Mouse (Mus musculus) neural tube, embryonic 11.5 days (tissue): ENCODE results near the gene Kctd21. TPM values are rescaled to one million over a fixed set of nuclear protein-coding genes. Genes with fewer than 3 reads are reported as not detected.
A peak's percentile ranks its signal among the peaks of the same experiment; 100 is the strongest.

Source experiments
- ATAC-seq: fragments of 200-750 bp; cut with Nextera tagmentation; 2 replicates; pipeline ENCODE4 v1.8.0; 2017; ENCODE audit warnings: moderate number of reproducible peaks, mild to moderate bottlenecking, moderate TSS enrichment, moderate library complexity; ENCODE audit not compliant: insufficient read depth, low FRiP score, low TSS enrichment
- DNase-seq: peaks from one replicate; pipeline ENCODE4 v3.0.0-alpha.2; 2015; ENCODE audit warnings: low spot score
- H3K27ac ChIP-seq: fragments of 300-500 bp; sonication (generic); 2 replicates; pipeline ENCODE4 v1.5.1; 2014; ENCODE audit warnings: low read depth, mild to moderate bottlenecking, low read length
- H3K27me3 ChIP-seq: fragments of 300-500 bp; sonication (generic); 2 replicates; pipeline ENCODE4 v1.6.1; 2014; ENCODE audit warnings: mild to moderate bottlenecking, low read length, mixed read lengths; ENCODE audit not compliant: control insufficient read depth, insufficient read depth
- H3K36me3 ChIP-seq: fragments of 300-500 bp; sonication (generic); 2 replicates; pipeline ENCODE4 v1.6.1; 2014; ENCODE audit warnings: mild to moderate bottlenecking, low read length, moderate library complexity, mixed read lengths; ENCODE audit not compliant: control insufficient read depth, insufficient read depth
- H3K4me1 ChIP-seq: fragments of 300-500 bp; sonication (generic); 2 replicates; pipeline ENCODE4 v1.6.1; 2014; ENCODE audit warnings: low read length, mixed read lengths; ENCODE audit not compliant: control insufficient read depth, insufficient read depth
- H3K4me2 ChIP-seq: fragments of 300-500 bp; sonication (generic); 2 replicates; pipeline ENCODE4 v1.6.1; 2014; ENCODE audit warnings: low read depth, mild to moderate bottlenecking, moderate library complexity
- H3K4me3 ChIP-seq: fragments of 300-500 bp; sonication (generic); 2 replicates; pipeline ENCODE4 v1.5.1; 2014; ENCODE audit warnings: low read depth, low read length
- H3K9ac ChIP-seq: fragments of 300-500 bp; sonication (generic); 2 replicates; pipeline ENCODE4 v1.6.1; 2014; ENCODE audit warnings: mild to moderate bottlenecking, low read length
- H3K9me3 ChIP-seq: fragments of 300-500 bp; sonication (generic); 2 replicates; pipeline ENCODE4 v1.6.1; 2016; ENCODE audit warnings: low read length; ENCODE audit not compliant: control insufficient read depth
- WGBS: fragments of 180-500 bp; shearing (Covaris S2); extraction: QIAGEN DNeasy Blood & Tissue Kit; methylation state at CpG from one replicate; pipeline ENCODE4 v1.1.7; 2014; 5-methylcytosine and 5-hydroxymethylcytosine counted together
- polyA plus RNA-seq: library from polyadenylated mRNA; unstranded; fragments of >200 nt; fragmentation: Nextera tagmentation; extraction: Ambion mirVana; gene quantifications from 2 replicates; pipeline ENCODE4 v1.2.1, GENCODE M21; 2014

Gene Kctd21
- polyA plus RNA-seq, 1 experiment from 2014 or later = 6.1 TPM

- Histone ChIP-seq H3K4me3 (no peak overlapping the region), H3K9ac (no peak overlapping the region), H3K27me3 (no peaks in the 10 kb centered on the region), H3K4me2 (no peak overlapping the region), H3K36me3 (peaks cover 3% of the 10 kb centered on the region; the same call in 1 of the 2 replicates), H3K4me1 (no peaks in the 10 kb centered on the region), H3K9me3 (no peaks in the 10 kb centered on the region), H3K27ac (no peak overlapping the region)
- DNase-seq (no peak), ATAC-seq (no peak)
- 92% methylated on average over 17 of the region's 17 CpGs for WGBS
Measured at GRCm38 (mm10) chr7:97312196-97312595, 19.9 kb upstream of the Kctd21 start.

GRCm38 (mm10) chr7:97312856-97313255 is 19.3 kb upstream of the Kctd21 start:
- ATAC-seq (no peak), DNase-seq (no peak)
- Histone ChIP-seq H3K36me3 (peaks cover 3% of the 10 kb centered on the region; the same call in 1 of the 2 replicates), H3K9me3 (no peaks in the 10 kb centered on the region), H3K4me3 (no peak overlapping the region), H3K4me2 (no peak overlapping the region), H3K9ac (no peak overlapping the region), H3K4me1 (no peaks in the 10 kb centered on the region), H3K27ac (no peak overlapping the region), H3K27me3 (no peaks in the 10 kb centered on the region)
- 92% methylated on average over 6 of the region's 6 CpGs for WGBS

DNA sequence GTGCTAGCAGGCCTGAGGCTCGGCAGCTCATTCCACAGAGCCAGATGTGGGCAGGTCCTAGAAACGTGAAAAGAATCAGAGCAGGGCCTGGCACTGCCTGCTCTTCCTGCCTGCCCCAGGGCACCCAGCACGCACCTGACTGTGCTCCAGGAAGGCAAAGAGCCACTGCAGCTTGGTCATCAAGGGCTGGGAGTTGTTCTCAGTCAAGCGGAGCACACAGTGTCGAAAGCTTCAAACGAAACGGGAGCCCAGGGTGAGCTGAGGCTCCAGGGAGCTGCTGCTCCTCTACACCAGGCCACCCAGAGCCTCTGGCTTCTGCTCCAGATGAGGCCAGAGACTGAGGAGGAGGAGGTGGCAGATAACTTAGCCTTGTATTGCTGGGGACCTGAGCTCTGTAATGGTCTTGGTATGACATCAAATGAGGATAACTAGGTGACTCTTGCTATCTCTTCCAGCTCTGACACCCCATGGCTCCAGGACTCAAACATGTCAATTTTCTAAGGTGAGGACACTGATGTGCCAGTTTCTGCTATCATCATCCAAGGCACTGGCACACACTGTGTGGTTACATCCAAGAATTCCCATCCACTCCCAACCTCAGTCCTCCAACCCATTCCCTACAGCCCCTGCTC is 18.6 kb upstream of the Kctd21 start:
- Histone ChIP-seq H3K4me1 (no peaks in the 10 kb centered on the region), H3K9me3 (no peaks in the 10 kb centered on the region), H3K4me2 (no peak overlapping the region), H3K27me3 (no peaks in the 10 kb centered on the region), H3K4me3 (no peak overlapping the region), H3K36me3 (peaks cover under 1% of the 10 kb centered on the region; the same call in 1 of the 2 replicates), H3K27ac (no peak overlapping the region), H3K9ac (no peak overlapping the region)
- ATAC-seq = no peak
- WGBS = 79% methylated on average over 7 of the region's 7 CpGs
- no peak for DNase-seq

GRCm38 (mm10) chr7:97314646-97315045 is 17.5 kb upstream of the Kctd21 start:
- no peak for ATAC-seq
- no peak for DNase-seq
- WGBS = 90% methylated on average over 5 of the region's 5 CpGs
- H3K4me1 ChIP-seq = no peaks in the 10 kb centered on the region
- H3K4me2 ChIP-seq = no peak overlapping the region
- no peak overlapping the region for H3K27ac ChIP-seq
- H3K4me3 ChIP-seq = no peak overlapping the region
- no peaks in the 10 kb centered on the region for H3K9me3 ChIP-seq
- H3K27me3 ChIP-seq = no peaks in the 10 kb centered on the region
- no peak overlapping the region for H3K9ac ChIP-seq
- H3K36me3 ChIP-seq = no peaks in the 10 kb centered on the region

GRCm38 (mm10) chr7:97315656-97316055 is 16.5 kb upstream of the Kctd21 start:
- WGBS = 78% methylated on average over 6 of the region's 6 CpGs
- DNase-seq = no peak
- Histone ChIP-seq H3K27ac (no peak overlapping the region), H3K9ac (no peak overlapping the region), H3K4me1 (no peaks in the 10 kb centered on the region), H3K4me3 (no peak overlapping the region), H3K27me3 (no peaks in the 10 kb centered on the region), H3K36me3 (no peaks in the 10 kb centered on the region), H3K9me3 (no peaks in the 10 kb centered on the region), H3K4me2 (no peak overlapping the region)
- ATAC-seq = no peak

- Histone ChIP-seq H3K36me3 (no peaks in the 10 kb centered on the region), H3K27ac (no peak overlapping the region), H3K4me1 (no peaks in the 10 kb centered on the region), H3K4me2 (no peak overlapping the region), H3K9ac (no peak overlapping the region), H3K27me3 (no peaks in the 10 kb centered on the region), H3K9me3 (no peaks in the 10 kb centered on the region), H3K4me3 (no peak overlapping the region)
- ATAC-seq (no peak), DNase-seq (no peak)
- 92% methylated on average over 3 of the region's 3 CpGs for WGBS
Measured at GRCm38 (mm10) chr7:97317706-97318105, 14.4 kb upstream of the Kctd21 start.

DNA sequence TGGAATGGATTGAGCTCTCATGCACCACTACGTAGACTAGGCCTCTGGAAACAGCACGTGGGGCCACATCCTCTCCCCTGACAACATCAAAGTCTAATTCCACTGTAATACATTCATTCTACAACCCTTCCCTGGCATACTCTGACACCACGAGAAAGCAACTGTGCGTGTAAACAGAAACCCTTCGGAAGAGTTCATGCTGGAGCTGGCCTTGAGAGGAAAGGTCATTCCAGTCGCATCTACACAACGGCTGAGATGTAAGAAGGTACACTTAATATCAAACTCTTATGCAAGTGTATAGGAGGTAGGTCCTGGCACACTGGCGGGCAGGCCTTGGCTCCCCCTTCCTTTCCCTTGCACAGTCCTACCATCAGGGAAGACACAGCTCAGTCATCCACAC is 7.8 kb upstream of the Kctd21 start:
- H3K4me2 ChIP-seq = no peak overlapping the region
- H3K9ac ChIP-seq = no peak overlapping the region
- H3K4me3 ChIP-seq = no peak overlapping the region
- peaks cover 7% of the 10 kb centered on the region; the same call in 1 of the 2 replicates for H3K4me1 ChIP-seq
- WGBS = 88% methylated on average over 8 of the region's 8 CpGs
- H3K27me3 ChIP-seq = peaks cover 27% of the 10 kb centered on the region
- H3K36me3 ChIP-seq = no peaks in the 10 kb centered on the region
- ATAC-seq (no peak), DNase-seq (no peak)
- no peak overlapping the region for H3K27ac ChIP-seq
- no peaks in the 10 kb centered on the region for H3K9me3 ChIP-seq

DNA sequence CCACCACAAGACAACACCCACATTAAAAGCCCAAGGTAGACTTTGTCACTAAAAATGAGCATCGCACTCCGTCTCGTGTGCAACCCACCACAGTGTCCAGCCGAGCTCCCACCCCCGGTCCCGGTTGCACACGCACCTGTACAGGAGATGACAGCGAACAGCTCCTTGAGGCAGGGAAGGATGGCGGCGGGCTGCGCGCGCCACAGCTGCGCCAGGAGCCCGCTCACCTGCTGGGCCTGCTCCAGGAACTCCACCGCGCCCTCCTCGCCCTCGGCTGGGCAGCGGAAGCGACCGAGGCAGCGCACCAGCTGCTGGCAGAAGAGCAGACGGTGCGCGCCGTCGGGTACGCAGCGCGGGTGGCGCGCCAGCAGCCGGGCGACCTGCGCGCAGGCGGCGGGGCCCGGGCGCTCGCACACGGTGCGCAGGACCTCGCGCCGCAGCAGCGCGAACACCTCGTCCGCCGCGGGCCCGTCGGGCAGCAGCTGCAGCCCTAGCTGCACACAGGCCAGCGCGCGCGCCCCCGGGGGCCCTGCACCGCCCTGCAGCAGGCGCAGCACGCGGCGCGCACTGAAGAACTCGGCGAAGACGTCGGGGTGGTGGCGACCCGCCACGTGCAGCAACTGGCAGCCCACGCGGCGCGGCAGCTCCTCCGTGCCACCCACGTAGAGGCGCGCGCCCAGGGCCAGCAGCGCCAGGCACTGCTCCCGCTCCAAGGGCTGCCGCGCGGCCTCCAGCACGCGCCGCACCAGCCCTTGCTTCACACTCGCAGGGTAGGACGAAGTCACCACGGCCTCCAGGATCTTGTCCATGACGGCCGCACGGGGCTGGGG is 6.8 kb upstream of the Kctd21 start:
- Histone ChIP-seq H3K4me2 (peak overlapping the region; percentile 35), H3K9ac (peak overlapping the region; percentile 4; the same call in 1 of the 2 replicates), H3K9me3 (no peaks in the 10 kb centered on the region), H3K27ac (no peak overlapping the region), H3K27me3 (peaks cover 27% of the 10 kb centered on the region), H3K4me1 (peaks cover 7% of the 10 kb centered on the region; the same call in 1 of the 2 replicates), H3K36me3 (no peaks in the 10 kb centered on the region), H3K4me3 (peak overlapping the region; percentile 20)
- ATAC-seq (peak; percentile 25; the same call in 1 of the 2 replicates), DNase-seq (peak; percentile 45)
- 11% methylated on average over 91 of the region's 96 CpGs for WGBS
